In genomic region chr4:95417075-95417474, GRCm38 (mm10) we compare ENCODE assay signal across 12 mouse cellular contexts.
DNase-seq lines count a peak whose midpoint lies in the region.
"Had no signal": no experiment of that assay in that cellular context is flagged by ENCODE, and none has a peak within 500 bp of the region (broad histone marks: within the 10 kb centered on the region; RNA-seq: fewer than 3 reads in every experiment).

No protein-coding gene starts in this region.

- DNase-seq in ovary, adult 18-20 months (ENCODE audit: low spot score), result peak; percentile 8
- no peak for DNase-seq in ovary, postnatal 36 days (ENCODE audit: low spot score)
- DNase-seq in ZHBTc4 (ENCODE audit: low read depth, low spot score), result peak; percentile 5
- peak; percentile 16 to 50 for DNase-seq in gastrocnemius, adult 8-10 months (ENCODE audit: low spot score in 2 of 2)
- peak; percentile 88 for DNase-seq in skeletal muscle tissue, adult 2 months (ENCODE audit: low read depth, low spot score)
- no peak for DNase-seq in cerebellum, postnatal 25 days
- no peak for DNase-seq in heart, postnatal 10 days
- DNase-seq in ovary, postnatal 14 days (ENCODE audit: low spot score), result no peak
- DNase-seq: cerebellum, postnatal 14 days; liver; lung, embryonic 14.5 days; thymus, postnatal 25 days had no signal

- intact Hi-C loops in heart, postnatal 10 days (cut with DNase I), result no loop called here

Comparison
In these comparisons a context has a peak if more than half of its experiments do, and no peak if none do; other contexts are left out.
1. DNase-seq: peak in ovary, adult 18-20 months (single experiment), ZHBTc4 (single experiment), gastrocnemius, adult 8-10 months (2 of 2) and skeletal muscle tissue, adult 2 months (single experiment); none in ovary, postnatal 36 days (single experiment), cerebellum, postnatal 25 days (0 of 2), heart, postnatal 10 days (0 of 2) and ovary, postnatal 14 days (single experiment).